15 mouse cellular contexts compared by ENCODE assay signal in genomic region chrX:86954614-86955013, GRCm38 (mm10).
"Had no signal": no experiment of that assay in that cellular context is flagged by ENCODE, and none has a peak within 500 bp of the region (broad histone marks: within the 10 kb centered on the region; RNA-seq: fewer than 3 reads in every experiment).

No protein-coding gene starts in this region.

- H3K36me3 ChIP-seq: neural tube, embryonic 12.5 days; neural tube, embryonic 13.5 days; stomach, embryonic 15.5 days had no signal

- DNase-seq: right cerebral cortex, adult 18-20 months; right cerebral cortex, postnatal 14 days; right cerebral cortex, postnatal 25 days; right cerebral cortex, postnatal 4 days; spleen, adult 18-20 months; thymus, adult 18-20 months; thymus, adult 2 months; thymus, postnatal 14 days; thymus, postnatal 25 days; thymus, postnatal 36 days; thymus, postnatal 4 days had no signal

- H3K4me1 ChIP-seq: neural tube, embryonic 12.5 days; neural tube, embryonic 13.5 days; stomach, embryonic 15.5 days had no signal

- H3K4me3 ChIP-seq: neural tube, embryonic 12.5 days; neural tube, embryonic 13.5 days; stomach, embryonic 15.5 days had no signal

- H3K27ac ChIP-seq: neural tube, embryonic 12.5 days; neural tube, embryonic 13.5 days; stomach, embryonic 15.5 days; stomach, postnatal 0 days had no signal

- H3K9ac ChIP-seq: neural tube, embryonic 12.5 days; neural tube, embryonic 13.5 days; stomach, embryonic 15.5 days had no signal

- H3K9me3 ChIP-seq: neural tube, embryonic 12.5 days; neural tube, embryonic 13.5 days; stomach, embryonic 15.5 days had no signal

- H3K4me2 ChIP-seq: neural tube, embryonic 12.5 days; neural tube, embryonic 13.5 days; stomach, embryonic 15.5 days had no signal

- H3K27me3 ChIP-seq: neural tube, embryonic 12.5 days; neural tube, embryonic 13.5 days; stomach, embryonic 15.5 days had no signal
